Mouse (Mus musculus) midbrain, embryonic 16.5 days (tissue): ENCODE data around the gene Otud7b. TPM values are rescaled to one million over a fixed set of nuclear protein-coding genes. Genes with fewer than 3 reads are reported as not detected.

Experiments
- ATAC-seq: fragments of 200-750 bp; cut with Nextera tagmentation; 2 replicates; pipeline ENCODE4 v1.8.0; 2017; ENCODE audit warnings: moderate TSS enrichment
- H3K27ac ChIP-seq: fragments of 300-500 bp; sonication (generic); 2 replicates; pipeline ENCODE4 v1.5.1; 2014; ENCODE audit warnings: mild to moderate bottlenecking, low read length, mixed read lengths
- H3K27me3 ChIP-seq: fragments of 300-500 bp; sonication (generic); 2 replicates; pipeline ENCODE4 v1.6.1; 2014; ENCODE audit warnings: low read depth, low read length, mixed read lengths; ENCODE audit not compliant: control insufficient read depth, insufficient read depth
- H3K36me3 ChIP-seq: fragments of 300-500 bp; sonication (generic); 2 replicates; pipeline ENCODE4 v1.6.1; 2014; ENCODE audit warnings: mild to moderate bottlenecking, low read length, moderate library complexity, mixed read lengths; ENCODE audit not compliant: control insufficient read depth, insufficient read depth
- H3K4me1 ChIP-seq: fragments of 300-500 bp; sonication (generic); 2 replicates; pipeline ENCODE4 v1.6.1; 2014; ENCODE audit warnings: mild to moderate bottlenecking, low read length, mixed read lengths; ENCODE audit not compliant: control insufficient read depth, insufficient read depth
- H3K4me2 ChIP-seq: fragments of 300-500 bp; sonication (generic); 2 replicates; pipeline ENCODE4 v1.6.1; 2014; ENCODE audit warnings: mild to moderate bottlenecking, low read length, mixed read lengths
- H3K4me3 ChIP-seq: fragments of 300-500 bp; sonication (generic); 2 replicates; pipeline ENCODE4 v1.5.1; 2014; ENCODE audit warnings: low read depth, mild to moderate bottlenecking, low read length, moderate library complexity, mixed read lengths
- H3K9ac ChIP-seq: fragments of 300-500 bp; sonication (generic); 2 replicates; pipeline ENCODE4 v1.6.1; 2014; ENCODE audit warnings: low read depth, low read length, mixed read lengths
- H3K9me3 ChIP-seq: fragments of 300-500 bp; sonication (generic); replicated peaks from 2 replicates; pipeline ENCODE4 v1.6.1; 2014; ENCODE audit warnings: mild to moderate bottlenecking, low read length, mixed read lengths; ENCODE audit not compliant: control insufficient read depth, poor library complexity, severe bottlenecking
- WGBS: fragments of 180-500 bp; shearing (Covaris S2); extraction: QIAGEN DNeasy Blood & Tissue Kit; methylation state at CpG from one replicate; pipeline ENCODE4 v1.1.7; 2014; 5-methylcytosine and 5-hydroxymethylcytosine counted together
- polyA plus RNA-seq: library from polyadenylated mRNA; unstranded; fragments of >200 nt; fragmentation: Nextera tagmentation; extraction: Ambion mirVana; gene quantifications from 2 replicates; pipeline ENCODE4 v1.2.1, GENCODE M21; 2015

Otud7b gene
- polyA plus RNA-seq, 1 experiment from 2014 or later = 7.0 TPM

GRCm38 (mm10) chr3:96081650-96082049 is 22.7 kb upstream of the Otud7b start:
- ATAC-seq = no peak
- H3K9me3 ChIP-seq = no peaks in the 10 kb centered on the region
- WGBS = 96% methylated on average over 4 of the region's 4 CpGs
- H3K4me2 ChIP-seq = no peak overlapping the region
- no peak overlapping the region for H3K4me3 ChIP-seq
- H3K27me3 ChIP-seq = no peaks in the 10 kb centered on the region
- no peak overlapping the region for H3K9ac ChIP-seq
- H3K4me1 ChIP-seq = no peaks in the 10 kb centered on the region
- H3K36me3 ChIP-seq = no peaks in the 10 kb centered on the region
- no peak overlapping the region for H3K27ac ChIP-seq

- H3K36me3 ChIP-seq = no peaks in the 10 kb centered on the region
- H3K9ac ChIP-seq = no peak overlapping the region
- 96% methylated on average over 2 of the region's 2 CpGs for WGBS
- no peaks in the 10 kb centered on the region for H3K9me3 ChIP-seq
- no peak overlapping the region for H3K27ac ChIP-seq
- H3K4me1 ChIP-seq = no peaks in the 10 kb centered on the region
- H3K27me3 ChIP-seq = no peaks in the 10 kb centered on the region
- H3K4me3 ChIP-seq = no peak overlapping the region
- H3K4me2 ChIP-seq = no peak overlapping the region
- no peak for ATAC-seq
These were observed 22.2 kb upstream of the Otud7b start for GRCm38 (mm10) chr3:96082100-96082499.

GRCm38 (mm10) chr3:96082714-96083508 is 21.4 kb upstream of the Otud7b start:
- Histone ChIP-seq H3K4me1 (no peaks in the 10 kb centered on the region), H3K4me2 (no peak overlapping the region), H3K9me3 (no peaks in the 10 kb centered on the region), H3K27me3 (no peaks in the 10 kb centered on the region), H3K27ac (no peak overlapping the region), H3K36me3 (no peaks in the 10 kb centered on the region), H3K4me3 (no peak overlapping the region), H3K9ac (no peak overlapping the region)
- WGBS = 61% methylated on average over 15 of the region's 15 CpGs
- no peak for ATAC-seq

- Histone ChIP-seq H3K27me3 (no peaks in the 10 kb centered on the region), H3K36me3 (no peaks in the 10 kb centered on the region), H3K9me3 (no peaks in the 10 kb centered on the region), H3K4me2 (no peak overlapping the region), H3K4me3 (no peak overlapping the region), H3K9ac (no peak overlapping the region), H3K4me1 (no peaks in the 10 kb centered on the region), H3K27ac (no peak overlapping the region)
- WGBS = 75% methylated on average over 10 of the region's 10 CpGs
- no peak for ATAC-seq
These were observed 20.1 kb upstream of the Otud7b start for GRCm38 (mm10) chr3:96084146-96084755.

- Histone ChIP-seq H3K9me3 (no peaks in the 10 kb centered on the region), H3K27ac (no peak overlapping the region), H3K36me3 (no peaks in the 10 kb centered on the region), H3K4me2 (no peak overlapping the region), H3K4me1 (no peaks in the 10 kb centered on the region), H3K27me3 (no peaks in the 10 kb centered on the region), H3K9ac (no peak overlapping the region), H3K4me3 (no peak overlapping the region)
- WGBS = 62% methylated on average over 2 of the region's 2 CpGs
- no peak for ATAC-seq
These were observed 17.1 kb upstream of the Otud7b start for GRCm38 (mm10) chr3:96087219-96087618.

GRCm38 (mm10) chr3:96087801-96088200 is 16.5 kb upstream of the Otud7b start:
- 82% methylated on average over 4 of the region's 4 CpGs for WGBS
- Histone ChIP-seq H3K4me1 (no peaks in the 10 kb centered on the region), H3K9me3 (no peaks in the 10 kb centered on the region), H3K27ac (no peak overlapping the region), H3K4me2 (no peak overlapping the region), H3K9ac (no peak overlapping the region), H3K36me3 (no peaks in the 10 kb centered on the region), H3K4me3 (no peak overlapping the region), H3K27me3 (no peaks in the 10 kb centered on the region)
- no peak for ATAC-seq

- Histone ChIP-seq H3K27ac (no peak overlapping the region), H3K9me3 (no peaks in the 10 kb centered on the region), H3K9ac (no peak overlapping the region), H3K36me3 (no peaks in the 10 kb centered on the region), H3K4me2 (no peak overlapping the region), H3K4me3 (no peak overlapping the region), H3K27me3 (no peaks in the 10 kb centered on the region), H3K4me1 (no peaks in the 10 kb centered on the region)
- ATAC-seq = no peak
- WGBS = 74% methylated on average over 2 of the region's 2 CpGs
These were observed 14.3 kb upstream of the Otud7b start for GRCm38 (mm10) chr3:96089882-96090489.

GRCm38 (mm10) chr3:96091146-96091545 is 13.2 kb upstream of the Otud7b start:
- no peak for ATAC-seq
- H3K4me2 ChIP-seq = no peak overlapping the region
- H3K27me3 ChIP-seq = no peaks in the 10 kb centered on the region
- WGBS = 78% methylated on average over 2 of the region's 2 CpGs
- H3K4me3 ChIP-seq = no peak overlapping the region
- no peaks in the 10 kb centered on the region for H3K4me1 ChIP-seq
- no peaks in the 10 kb centered on the region for H3K36me3 ChIP-seq
- no peaks in the 10 kb centered on the region for H3K9me3 ChIP-seq
- H3K27ac ChIP-seq = no peak overlapping the region
- no peak overlapping the region for H3K9ac ChIP-seq

- H3K9me3 ChIP-seq = no peaks in the 10 kb centered on the region
- no peak for ATAC-seq
- no peak overlapping the region for H3K4me3 ChIP-seq
- H3K4me1 ChIP-seq = no peaks in the 10 kb centered on the region
- H3K36me3 ChIP-seq = no peaks in the 10 kb centered on the region
- H3K4me2 ChIP-seq = no peak overlapping the region
- no peaks in the 10 kb centered on the region for H3K27me3 ChIP-seq
- 44% methylated on average over 6 of the region's 6 CpGs for WGBS
- no peak overlapping the region for H3K27ac ChIP-seq
- H3K9ac ChIP-seq = no peak overlapping the region
These were observed 12.4 kb upstream of the Otud7b start for GRCm38 (mm10) chr3:96091966-96092365.
